Mouse (Mus musculus) erythroblast, adult 5-6 weeks (primary cell): ENCODE data around the gene Lipn. TPM values are rescaled to one million over a fixed set of nuclear protein-coding genes. Genes with fewer than 3 reads are reported as not detected.

ENCODE experiments used
- ATAC-seq: replicated peaks from 2 replicates; pipeline ENCODE4 v1.8.0; 2016; ENCODE audit warnings: moderate number of reproducible peaks, mild to moderate bottlenecking, moderate TSS enrichment, inconsistent platforms; ENCODE audit not compliant: poor library complexity, low FRiP score, severe bottlenecking
- total RNA-seq, 2 experiments: library from RNA; stranded (forward) in 1 of 2; stranded (reverse) in 1 of 2; fragments of 150-400 nt in 1 of 2; fragments of 200-764, 138-1000 nt in 1 of 2; gene quantifications; 2 replicates each; pipeline versions ENCODE4 v1.2.3 to v1.2.4; 2015 to 2017; ENCODE audit warnings: low replicate concordance in 2 of 2

Gene Lipn
- total RNA-seq (2015; ENCODE audit: low replicate concordance) (not detected in 2 replicates), total RNA-seq (2017; ENCODE audit: low replicate concordance) (not detected in 2 replicates)

DNA sequence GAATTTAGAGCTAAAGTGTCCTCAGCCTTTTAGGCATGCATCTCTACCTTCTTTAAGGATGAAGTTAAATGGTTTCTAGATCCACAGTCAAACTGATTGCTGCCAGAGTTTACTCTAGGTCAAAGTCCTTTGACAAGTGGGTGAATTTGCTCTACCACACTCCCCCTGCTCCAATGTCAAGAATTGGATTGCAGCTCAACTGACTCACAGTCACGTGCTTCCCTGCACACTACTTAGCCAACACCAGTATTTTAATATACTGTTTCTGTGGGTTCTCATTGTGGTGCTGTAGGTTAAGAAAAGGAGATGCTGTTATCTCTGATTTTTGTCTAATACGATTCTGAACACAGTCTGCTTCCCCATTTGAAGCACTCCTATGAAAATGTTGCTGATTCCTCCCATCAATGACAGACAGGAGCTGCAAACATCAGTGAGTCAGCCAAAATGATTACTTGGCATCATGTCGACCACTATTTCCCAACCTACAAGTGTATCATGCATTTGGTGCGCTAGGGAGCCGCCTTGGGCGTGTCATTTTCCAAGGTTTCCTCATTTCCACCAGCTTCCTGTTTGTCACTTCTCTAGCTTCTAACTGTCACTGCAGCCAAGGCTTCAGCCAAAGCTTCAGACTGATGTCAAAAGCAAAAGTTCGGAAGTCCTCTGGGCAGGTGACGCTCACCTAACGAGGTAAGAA, at the start of gene Lipn:
Gene Lipn, plus strand, starts transcription at position 580 of the 694 bp plus-strand sequence.
- ATAC-seq: no peak

DNA sequence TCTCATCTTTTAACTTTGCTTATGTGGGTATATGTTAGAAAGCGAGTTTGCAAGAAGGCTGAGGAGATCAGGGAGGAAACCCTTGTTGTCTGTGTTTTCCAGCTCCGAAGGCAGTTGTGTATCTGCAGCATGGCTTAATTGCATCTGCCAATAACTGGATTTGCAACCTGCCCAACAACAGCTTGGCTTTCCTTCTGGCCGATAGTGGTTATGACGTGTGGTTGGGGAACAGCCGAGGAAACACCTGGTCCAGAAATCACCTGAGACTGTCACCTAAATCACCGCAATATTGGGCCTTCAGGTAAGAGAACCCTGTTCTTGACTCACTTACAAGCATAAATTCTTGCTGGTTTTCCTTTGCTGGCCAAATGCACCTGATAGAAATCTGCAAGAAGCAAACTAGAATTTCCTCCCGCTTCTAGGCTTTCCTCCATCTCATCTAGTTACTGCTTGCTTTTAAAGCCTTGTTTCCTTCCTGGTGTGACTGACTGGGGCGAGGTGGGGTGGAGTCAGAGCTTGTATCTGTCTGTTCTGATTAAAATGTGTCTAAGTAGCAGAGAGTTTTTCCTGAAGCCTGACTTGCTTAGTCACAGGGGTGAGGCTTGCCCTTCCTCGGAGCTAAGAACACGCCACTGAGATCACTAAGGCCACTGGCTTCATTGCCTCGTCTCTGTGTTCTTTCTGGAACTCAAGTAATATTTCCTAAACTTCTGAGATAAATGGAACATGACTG, 45.6 kb upstream of the Lipn start:
- ATAC-seq: no peak

DNA sequence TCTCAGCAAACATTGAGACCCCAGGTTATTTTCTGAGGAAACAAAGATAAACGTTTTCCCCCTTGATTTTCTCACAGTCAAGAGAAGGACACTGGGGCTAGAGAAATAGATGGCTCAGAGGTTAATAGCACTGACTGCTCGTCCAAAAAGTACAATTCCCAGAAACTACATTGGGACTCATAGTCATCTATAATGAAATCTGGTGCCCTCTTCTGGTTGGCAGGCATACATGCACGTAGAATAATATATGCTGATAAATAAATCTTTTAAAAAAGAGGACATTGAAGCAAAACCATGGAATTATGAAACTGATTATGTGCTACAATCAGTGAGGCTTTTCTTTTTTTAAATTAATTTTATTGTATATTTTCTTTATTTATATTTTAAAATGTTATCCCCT, 44.4 kb upstream of the Lipn start:
- no peak for ATAC-seq

DNA sequence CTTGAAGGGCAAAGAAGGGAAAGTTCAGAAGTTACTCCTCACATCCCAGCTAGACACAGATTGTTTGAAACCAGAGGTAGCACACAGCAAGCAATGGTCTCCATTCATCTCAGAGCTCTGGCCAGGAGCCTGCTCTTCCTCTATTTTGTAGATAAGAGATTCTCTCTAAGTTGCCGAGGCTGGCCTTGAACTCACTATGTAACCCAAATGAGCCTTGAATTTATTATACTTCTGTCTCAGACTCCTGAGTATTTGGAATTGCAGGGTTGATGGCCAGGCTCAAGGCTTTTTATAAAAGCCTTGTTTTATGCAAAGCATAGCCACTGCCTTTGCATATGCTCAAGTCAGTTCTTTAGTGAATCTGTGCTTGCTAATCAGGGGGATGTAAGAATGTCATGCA, 27.4 kb upstream of the Lipn start:
- no peak for ATAC-seq

GRCm38 (mm10) chr19:34043008-34043407, 24.1 kb upstream of the Lipn start:
- no peak for ATAC-seq

- ATAC-seq: no peak
These were observed 17.7 kb upstream of the Lipn start for GRCm38 (mm10) chr19:34049371-34050039.

DNA sequence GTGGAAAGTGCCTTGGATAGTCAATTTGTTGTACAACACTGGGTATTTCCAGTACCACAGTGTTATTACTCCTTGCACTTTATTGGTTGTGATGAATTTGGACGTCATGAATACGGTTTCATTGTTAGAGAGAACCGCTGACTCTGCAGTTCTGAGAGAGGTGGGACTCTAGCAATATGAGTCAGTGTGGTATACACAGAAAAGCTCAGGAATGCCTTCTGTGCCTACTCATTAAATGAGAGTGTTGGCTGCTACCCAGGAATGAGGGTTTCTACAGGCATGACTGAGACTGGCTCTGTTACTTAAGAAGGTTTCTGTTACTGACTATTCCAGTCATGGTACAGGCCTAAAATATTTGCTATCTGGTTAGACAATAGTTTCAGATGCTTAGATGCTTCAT, 15.7 kb upstream of the Lipn start:
- no peak for ATAC-seq

- no peak for ATAC-seq
These were observed 3.6 kb upstream of the Lipn start for GRCm38 (mm10) chr19:34063547-34063946.

GRCm38 (mm10) chr19:34064059-34064458, 3.1 kb upstream of the Lipn start:
- ATAC-seq: no peak

GRCm38 (mm10) chr19:34074239-34074638, 7.1 kb downstream of the Lipn start:
- ATAC-seq: no peak

GRCm38 (mm10) chr19:34078130-34078529, 11.0 kb downstream of the Lipn start:
- no peak for ATAC-seq

GRCm38 (mm10) chr19:34089011-34089680, 22.0 kb downstream of the Lipn start:
- no peak for ATAC-seq

- ATAC-seq: no peak
These were observed 28.2 kb downstream of the Lipn start for GRCm38 (mm10) chr19:34095381-34095780.

- no peak for ATAC-seq
These were observed 29.1 kb downstream of the Lipn start for GRCm38 (mm10) chr19:34096228-34096627.

- ATAC-seq: no peak
These were observed 33.5 kb downstream of the Lipn start, which contains the start of gene Lipm for GRCm38 (mm10) chr19:34100633-34101032. Lipm (plus strand) TSS chr19:34100933.

- ATAC-seq: no peak
These were observed 34.7 kb downstream of the Lipn start for GRCm38 (mm10) chr19:34101888-34102287.

DNA sequence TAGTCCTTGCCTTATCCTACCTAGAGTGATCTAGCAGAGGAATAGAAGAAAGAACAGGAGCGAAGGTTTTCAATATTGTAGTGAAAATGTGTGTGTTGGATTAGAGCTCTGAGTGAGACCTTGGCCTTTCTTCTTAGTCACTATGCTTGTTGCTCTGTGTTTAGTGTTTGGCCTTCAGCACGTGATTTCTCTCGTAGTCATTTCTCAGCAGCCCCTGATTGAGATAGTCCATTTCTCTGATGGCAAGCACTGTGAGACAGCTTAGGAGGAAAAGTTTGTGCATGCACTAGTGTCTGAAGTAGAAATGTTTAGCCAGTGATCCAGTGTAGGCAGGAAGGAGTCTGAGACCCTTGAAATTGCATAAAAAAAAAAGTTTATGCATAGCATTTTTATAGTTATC, 37.7 kb downstream of the Lipn start:
- no peak for ATAC-seq

GRCm38 (mm10) chr19:34119102-34119501, 51.9 kb downstream of the Lipn start:
- ATAC-seq: no peak

DNA sequence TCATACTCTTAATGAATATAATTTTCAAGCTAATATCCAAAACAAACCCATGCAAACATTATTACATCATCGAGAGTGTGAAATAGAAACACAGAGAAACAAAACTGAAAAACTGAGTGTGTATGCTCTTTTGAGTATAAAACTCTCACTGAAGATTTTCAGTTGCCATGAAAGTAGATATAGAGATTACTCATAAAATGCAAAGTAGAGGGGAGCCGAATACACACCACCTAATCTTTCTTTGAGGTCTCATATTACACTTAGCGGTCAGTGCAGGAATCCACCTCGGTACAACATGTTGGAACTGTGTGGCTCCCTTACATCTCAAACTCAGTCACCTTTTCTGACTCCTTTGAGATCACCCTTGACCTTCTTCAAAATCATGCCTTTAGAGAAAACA, 52.5 kb downstream of the Lipn start:
- no peak for ATAC-seq

DNA sequence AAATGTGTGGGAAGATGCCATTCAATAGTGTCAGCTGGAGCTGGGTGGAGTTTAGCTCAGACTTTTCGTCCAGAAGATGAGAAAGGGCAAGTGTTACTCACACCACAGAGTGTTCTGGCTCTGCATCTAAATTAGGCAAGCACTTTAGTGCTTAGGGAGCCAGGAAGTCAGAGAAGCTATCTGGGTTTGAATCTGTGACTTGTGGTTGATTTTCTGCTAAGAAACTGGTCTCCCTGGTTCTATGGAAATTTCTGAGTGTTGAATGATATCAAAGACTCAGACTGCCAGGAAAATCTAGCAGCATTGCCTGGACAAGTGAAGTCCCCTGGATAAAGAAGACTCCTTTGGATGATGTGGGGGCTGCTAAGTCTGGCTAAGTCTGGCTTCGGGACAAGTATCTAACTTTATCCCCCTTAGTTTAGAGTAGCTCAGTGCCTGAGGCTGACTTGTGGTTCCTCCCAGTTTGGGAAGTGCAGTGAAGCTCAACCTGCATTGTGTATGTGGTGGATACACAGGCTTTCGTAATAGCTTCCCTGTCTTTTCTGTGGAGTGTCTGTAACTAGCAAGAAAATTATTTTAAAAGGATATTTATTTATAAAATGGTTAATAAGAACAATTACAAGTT, 53.1 kb downstream of the Lipn start:
- no peak for ATAC-seq
